Mouse (Mus musculus) G1E (cell line): ENCODE data around the gene Pak6.

Experiments used
- CTCF ChIP-seq: IDR thresholded peaks from 2 replicates; pipeline ENCODE4 v1.5.1; 2012; ENCODE audit warnings: low read depth, low read length, inconsistent platforms, mixed read lengths
- GATA1 ChIP-seq: IDR thresholded peaks from 2 replicates; pipeline ENCODE4 v1.6.1; 2012; ENCODE audit warnings: borderline replicate concordance, low read length, inconsistent platforms, mixed read lengths
- GATA2 ChIP-seq: IDR thresholded peaks from 2 replicates; pipeline ENCODE4 v1.6.1; 2012; ENCODE audit warnings: low read depth, low read length, inconsistent platforms, borderline replicate concordance
- POLR2AphosphoS5 ChIP-seq: IDR thresholded peaks from 2 replicates; pipeline ENCODE4 v1.6.1; 2012; ENCODE audit warnings: low read depth, low read length, inconsistent platforms; ENCODE audit not compliant: insufficient replicate concordance
- TAL1 ChIP-seq: conservative IDR thresholded peaks from 2 replicates; pipeline ENCODE4 v1.6.1; 2012; ENCODE audit warnings: low read depth, low read length, inconsistent platforms, mixed read lengths

GRCm38 (mm10) chr2:118740341-118740740 is 77.2 kb downstream of the Pak6 start:
- TF ChIP-seq CTCF: no peak
- TF ChIP-seq TAL1: no peak
- no peak for TF ChIP-seq GATA1
- TF ChIP-seq POLR2AphosphoS5: no peak
- TF ChIP-seq GATA2: no peak
